Mouse (Mus musculus): Measurements from ENCODE around the gene Rcor1.

The Rcor1 gene

DNA sequence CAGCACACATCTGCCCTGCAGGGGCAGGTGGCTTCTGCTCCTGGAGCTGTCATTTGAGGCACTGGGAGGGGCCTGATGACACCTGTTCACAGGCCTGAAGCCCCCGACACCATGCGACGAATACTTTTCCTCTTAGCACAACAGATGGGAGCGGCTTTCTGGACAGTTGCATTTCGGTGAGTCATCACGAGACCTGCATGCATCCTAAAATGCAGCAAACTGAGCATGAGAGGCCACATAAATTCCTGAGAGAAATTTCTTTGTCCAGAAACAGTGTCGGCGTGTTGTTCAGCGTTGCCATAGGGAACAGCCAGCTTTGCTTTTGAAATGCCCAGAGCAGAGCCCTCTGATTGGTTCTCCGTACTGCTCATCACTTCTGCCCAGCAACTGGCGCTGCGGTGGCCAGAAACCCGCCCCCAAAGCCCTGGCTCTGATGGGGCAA, 125.2 kb downstream of the Rcor1 start:
- DNase-seq (ENCODE audit: low read depth, low spot score), result peak; percentile 86

DNA sequence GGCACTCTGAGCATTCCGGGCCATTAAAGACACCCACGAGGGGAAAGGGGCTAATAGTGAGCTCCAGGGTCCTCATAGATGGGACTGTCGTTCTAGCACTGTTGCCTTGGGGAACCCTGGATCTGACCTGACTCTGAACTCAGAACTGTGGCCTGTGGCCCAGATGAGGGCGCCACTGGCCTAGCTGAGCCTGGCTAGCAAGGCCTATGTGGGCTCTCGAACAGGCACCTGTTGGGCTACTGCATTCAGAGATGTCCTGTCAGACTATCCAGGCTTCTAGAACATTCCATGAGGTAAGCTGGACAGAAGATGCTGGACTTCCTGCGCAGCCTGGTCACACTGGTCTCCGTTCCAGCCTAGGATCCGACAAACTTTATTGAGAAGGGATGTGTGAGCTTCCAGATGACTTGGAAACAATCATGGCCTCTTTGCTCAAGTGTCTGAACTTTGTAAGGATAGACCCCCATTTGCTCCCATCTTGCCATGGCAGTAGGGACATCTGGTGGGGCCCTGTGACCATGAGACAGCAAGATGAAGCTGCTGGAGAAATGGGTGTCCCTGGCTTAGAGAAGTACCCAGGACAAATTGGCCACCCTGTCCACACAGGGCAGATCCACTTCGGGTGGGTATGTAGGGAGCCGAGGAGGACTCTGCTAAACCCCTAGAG, 126.1 kb downstream of the Rcor1 start:
- DNase-seq (ENCODE audit: low read depth, low spot score), result no peak

Data from retina, adult 2 months (tissue).